Mouse (Mus musculus) hindbrain, embryonic 13.5 days (tissue): ENCODE measurements around the gene Sept9. TPM values are rescaled to one million over a fixed set of nuclear protein-coding genes. Genes with fewer than 3 reads are reported as not detected.

Experiments used
- ATAC-seq: fragments of 200-750 bp; cut with Nextera tagmentation; 2 replicates; pipeline ENCODE4 v1.8.0; 2017; ENCODE audit warnings: moderate TSS enrichment; ENCODE audit not compliant: low FRiP score
- H3K27ac ChIP-seq: fragments of 300-500 bp; sonication (generic); 2 replicates; pipeline ENCODE4 v1.5.1; 2015; ENCODE audit warnings: inconsistent platforms, mild to moderate bottlenecking, moderate library complexity
- H3K27me3 ChIP-seq: fragments of 300-500 bp; sonication (generic); 2 replicates; pipeline ENCODE4 v1.6.1; 2015; ENCODE audit warnings: mild to moderate bottlenecking, inconsistent platforms
- H3K36me3 ChIP-seq: fragments of 300-500 bp; sonication (generic); 2 replicates; pipeline ENCODE4 v1.6.1; 2015; ENCODE audit warnings: mild to moderate bottlenecking, inconsistent platforms
- H3K4me1 ChIP-seq: fragments of 300-500 bp; sonication (generic); replicated peaks from 2 replicates; pipeline ENCODE4 v1.6.1; 2015; ENCODE audit warnings: inconsistent platforms
- H3K4me2 ChIP-seq: fragments of 300-500 bp; sonication (generic); 2 replicates; pipeline ENCODE4 v1.6.1; 2015; ENCODE audit warnings: inconsistent platforms, mild to moderate bottlenecking, moderate library complexity
- H3K4me3 ChIP-seq: fragments of 300-500 bp; sonication (generic); 2 replicates; pipeline ENCODE4 v1.5.1; 2015; ENCODE audit warnings: mild to moderate bottlenecking, inconsistent platforms
- H3K9ac ChIP-seq: fragments of 300-500 bp; sonication (generic); 2 replicates; pipeline ENCODE4 v1.6.1; 2015; ENCODE audit warnings: mild to moderate bottlenecking, inconsistent platforms
- H3K9me3 ChIP-seq: fragments of 300-500 bp; sonication (generic); 2 replicates; pipeline ENCODE4 v1.6.1; 2016; ENCODE audit warnings: inconsistent platforms
- WGBS: fragments of 180-500 bp; shearing (Covaris S2); methylation state at CpG from one replicate; pipeline ENCODE4 v1.1.7; 2015; 5-methylcytosine and 5-hydroxymethylcytosine counted together
- polyA plus RNA-seq: library from polyadenylated mRNA; unstranded; fragments of >200 nt; fragmentation: Nextera tagmentation; extraction: Ambion mirVana; gene quantifications from 2 replicates; pipeline ENCODE4 v1.2.1, GENCODE M21; 2015

Sept9 gene
- polyA plus RNA-seq, 1 experiment from 2014 or later: 117 TPM

DNA sequence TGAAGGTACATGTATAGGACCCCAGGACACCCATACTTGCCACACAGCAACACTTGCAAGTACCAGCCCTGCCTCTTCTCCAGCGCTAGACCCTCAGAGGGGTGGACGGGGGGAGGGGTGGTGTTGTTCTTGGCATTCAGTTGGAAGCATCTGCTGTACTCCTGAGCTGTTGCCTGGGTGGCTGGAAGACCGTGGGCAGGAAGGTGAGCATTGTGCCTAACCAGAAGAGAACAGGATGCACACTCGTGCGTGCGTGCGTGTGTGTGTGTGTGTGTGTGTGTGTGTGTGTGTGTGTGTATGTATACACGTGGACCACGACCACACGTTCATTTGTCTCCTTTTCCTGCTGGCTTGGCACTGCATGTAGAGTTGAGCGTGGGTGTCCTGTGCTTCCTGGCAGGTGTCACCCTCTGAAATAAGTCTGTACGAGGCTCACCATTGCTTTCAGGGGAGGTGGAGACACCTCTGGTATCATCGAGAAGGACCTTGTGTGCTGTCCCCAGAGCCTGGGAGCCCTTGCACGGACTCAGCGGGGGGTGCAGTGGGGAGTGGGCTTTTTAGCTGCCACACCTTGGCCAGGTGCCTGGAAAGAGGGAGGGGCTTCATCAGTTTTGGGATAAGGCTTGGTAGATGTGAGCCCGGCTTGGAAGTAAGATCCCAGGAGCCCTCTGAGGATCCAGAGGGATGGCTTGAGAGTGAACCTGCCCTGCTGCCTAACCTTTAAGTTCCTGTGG, 127.6 kb downstream of the Sept9 start:
- Histone ChIP-seq H3K27ac (0 out of 2 replicates have a peak overlapping the region, but pooled peaks have one; percentile 44), H3K9ac (no peak overlapping the region), H3K4me2 (no peak overlapping the region), H3K9me3 (no peaks in the 10 kb centered on the region), H3K36me3 (no peaks in the 10 kb centered on the region), H3K4me1 (peaks cover 61% of the 10 kb centered on the region), H3K4me3 (no peak overlapping the region), H3K27me3 (no peaks in the 10 kb centered on the region)
- WGBS: 75% methylated on average over 16 of the region's 16 CpGs
- no peak for ATAC-seq

DNA sequence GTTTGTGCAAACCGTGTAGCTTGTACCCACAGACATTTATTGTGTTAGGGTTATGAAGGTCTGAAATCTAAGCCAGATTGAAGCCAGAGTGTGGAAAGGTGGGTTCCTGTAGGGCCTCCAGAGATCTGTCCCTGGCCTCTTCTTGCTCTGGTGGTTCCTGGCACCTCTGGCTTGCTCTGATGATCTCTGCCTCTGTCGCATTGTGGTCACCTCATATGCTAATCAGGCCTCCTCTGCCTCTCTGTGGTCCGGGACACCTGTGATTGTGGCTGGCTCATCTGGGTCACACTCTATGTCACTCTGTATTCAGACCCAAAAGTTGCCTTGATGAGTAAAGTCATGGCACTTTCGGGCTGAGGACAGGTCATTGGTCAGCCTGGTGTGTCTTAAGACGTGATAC, 128.2 kb downstream of the Sept9 start:
- peaks cover 60% of the 10 kb centered on the region for H3K4me1 ChIP-seq

DNA sequence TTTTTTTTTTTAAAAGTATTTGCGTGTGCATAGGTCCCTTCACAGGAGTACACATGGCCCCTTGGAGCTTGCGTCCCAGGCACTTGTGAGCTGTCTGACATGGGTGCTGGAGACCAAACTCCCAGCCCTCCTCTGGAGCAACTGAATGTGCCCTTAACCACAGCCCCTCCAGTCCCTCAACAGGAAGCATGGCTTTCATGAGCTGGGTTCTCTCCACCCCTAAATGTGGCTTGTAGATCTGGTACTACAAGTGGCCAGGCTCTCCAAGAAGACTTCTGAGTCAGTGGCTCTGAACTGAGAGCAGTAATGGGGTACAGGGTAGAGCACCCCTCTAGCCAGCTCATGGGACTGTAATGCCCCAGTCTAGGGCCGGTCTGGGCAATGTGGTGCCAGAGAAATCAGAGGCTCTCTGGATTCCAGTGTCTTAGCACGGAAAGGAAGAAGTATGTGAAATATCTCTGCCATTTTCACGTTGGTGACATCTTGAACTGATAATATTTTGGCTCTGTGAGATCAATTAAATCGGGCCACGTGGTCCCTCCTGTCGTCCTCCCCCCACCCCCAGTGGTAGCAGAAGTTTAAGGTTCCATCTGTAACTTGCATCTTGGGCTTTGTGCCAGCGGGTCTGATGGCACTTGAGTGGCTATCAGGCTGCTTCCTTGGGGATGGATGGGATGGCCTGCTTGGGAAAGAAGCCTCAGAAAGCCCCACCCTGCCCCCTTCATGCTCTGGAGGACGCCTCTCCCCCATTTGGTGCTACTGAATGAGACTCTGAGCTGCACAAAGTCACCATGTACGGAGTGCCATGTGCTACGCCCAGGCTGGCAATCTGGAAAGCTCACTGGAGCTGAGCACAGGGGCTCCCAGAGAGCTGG, 130.9 kb downstream of the Sept9 start:
- 73% methylated on average over 12 of the region's 12 CpGs for WGBS
- Histone ChIP-seq H3K4me1 (peaks cover 76% of the 10 kb centered on the region), H3K27ac (peak overlapping the region; percentile 98), H3K4me3 (no peak overlapping the region), H3K9ac (peak overlapping the region; percentile 96), H3K36me3 (no peaks in the 10 kb centered on the region), H3K4me2 (peak overlapping the region; percentile 67), H3K27me3 (no peaks in the 10 kb centered on the region), H3K9me3 (no peaks in the 10 kb centered on the region)
- no peak for ATAC-seq

More for the DNA sequence above, 128.2 kb downstream of the Sept9 start:
- WGBS: 91% methylated on average over 5 of the region's 5 CpGs
- H3K36me3 ChIP-seq: no peaks in the 10 kb centered on the region
- no peak overlapping the region for H3K9ac ChIP-seq
- no peak overlapping the region for H3K27ac ChIP-seq
- H3K27me3 ChIP-seq: no peaks in the 10 kb centered on the region
- ATAC-seq: no peak
- H3K9me3 ChIP-seq: no peaks in the 10 kb centered on the region
- no peak overlapping the region for H3K4me2 ChIP-seq
- no peak overlapping the region for H3K4me3 ChIP-seq

DNA sequence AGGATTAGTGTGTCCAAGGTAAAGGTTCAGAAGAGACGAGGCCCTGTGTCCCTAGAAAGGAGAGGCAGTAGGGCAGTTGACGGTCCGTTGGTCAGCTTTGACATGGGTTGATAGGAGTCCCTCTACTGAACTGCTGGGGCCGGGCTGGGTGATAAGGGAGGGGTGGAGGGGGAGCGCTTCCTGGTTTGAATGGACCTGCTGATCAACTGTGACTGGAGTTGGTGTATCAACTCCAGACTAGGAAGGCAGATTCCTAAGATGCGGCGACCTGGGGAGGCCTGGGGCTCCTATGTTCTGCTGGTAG, 131.4 kb downstream of the Sept9 start:
- no peaks in the 10 kb centered on the region for H3K36me3 ChIP-seq
- no peak for ATAC-seq
- H3K4me3 ChIP-seq: peak overlapping the region; percentile 65; the same call in 1 of the 2 replicates
- H3K9ac ChIP-seq: peak overlapping the region; percentile 96
- no peaks in the 10 kb centered on the region for H3K27me3 ChIP-seq
- H3K4me1 ChIP-seq: peaks cover 76% of the 10 kb centered on the region
- H3K4me2 ChIP-seq: peak overlapping the region; percentile 67
- WGBS: 16% methylated on average over 7 of the region's 7 CpGs
- peak overlapping the region; percentile 98 for H3K27ac ChIP-seq
- H3K9me3 ChIP-seq: no peaks in the 10 kb centered on the region

DNA sequence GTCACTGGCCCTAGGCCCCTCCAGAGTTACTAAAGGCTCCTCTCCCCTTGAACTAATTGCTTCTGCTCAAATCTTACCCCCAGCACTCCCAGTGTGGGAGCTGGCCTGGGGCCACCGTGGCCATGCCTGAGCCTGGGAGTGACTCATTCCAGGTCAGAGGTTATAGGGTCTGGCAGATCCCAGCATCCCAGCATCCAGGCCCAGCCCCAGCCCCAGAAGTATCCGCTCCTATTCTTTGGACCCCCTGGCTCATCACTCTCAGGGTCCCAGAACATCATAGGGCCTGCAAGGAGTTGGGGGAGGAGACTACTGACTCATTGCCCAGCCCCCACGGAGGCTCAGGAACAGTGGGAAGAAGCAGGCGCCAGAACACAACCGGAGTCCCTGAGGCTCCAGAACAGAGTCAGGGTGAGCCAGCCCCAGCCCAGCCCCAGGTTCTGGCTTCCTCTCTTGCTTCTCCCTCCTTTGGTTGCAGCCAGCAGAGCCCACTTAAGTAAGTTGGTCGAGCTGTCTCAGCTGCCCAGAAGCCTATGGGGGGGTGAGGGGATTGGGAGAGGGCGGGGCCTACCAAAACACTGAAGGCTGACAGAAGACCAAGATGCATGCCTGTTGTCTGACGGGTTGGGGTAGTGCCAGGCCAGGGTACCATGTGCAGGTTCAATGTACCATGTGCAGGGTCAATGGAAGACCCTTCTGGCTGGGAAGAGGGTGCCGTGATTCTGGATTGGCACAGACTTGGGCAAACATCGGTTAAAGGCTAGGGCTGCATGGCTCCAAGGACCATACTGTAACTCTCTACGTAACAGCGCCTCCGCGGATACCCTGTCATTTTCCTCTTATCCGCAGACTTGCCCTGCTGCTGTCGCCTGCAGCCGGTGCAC, 132.1 kb downstream of the Sept9 start:
- Histone ChIP-seq H3K9ac (peak overlapping the region; percentile 96), H3K27me3 (no peaks in the 10 kb centered on the region), H3K4me2 (peak overlapping the region; percentile 67), H3K36me3 (0 out of 2 replicates have a peak, but pooled peaks cover 3% of the 10 kb centered on the region), H3K27ac (peak overlapping the region; percentile 98), H3K4me1 (peaks cover 75% of the 10 kb centered on the region), H3K9me3 (no peaks in the 10 kb centered on the region), H3K4me3 (peak overlapping the region; percentile 65)
- peak; percentile 60 for ATAC-seq
- 2% methylated on average over 17 of the region's 17 CpGs for WGBS

DNA sequence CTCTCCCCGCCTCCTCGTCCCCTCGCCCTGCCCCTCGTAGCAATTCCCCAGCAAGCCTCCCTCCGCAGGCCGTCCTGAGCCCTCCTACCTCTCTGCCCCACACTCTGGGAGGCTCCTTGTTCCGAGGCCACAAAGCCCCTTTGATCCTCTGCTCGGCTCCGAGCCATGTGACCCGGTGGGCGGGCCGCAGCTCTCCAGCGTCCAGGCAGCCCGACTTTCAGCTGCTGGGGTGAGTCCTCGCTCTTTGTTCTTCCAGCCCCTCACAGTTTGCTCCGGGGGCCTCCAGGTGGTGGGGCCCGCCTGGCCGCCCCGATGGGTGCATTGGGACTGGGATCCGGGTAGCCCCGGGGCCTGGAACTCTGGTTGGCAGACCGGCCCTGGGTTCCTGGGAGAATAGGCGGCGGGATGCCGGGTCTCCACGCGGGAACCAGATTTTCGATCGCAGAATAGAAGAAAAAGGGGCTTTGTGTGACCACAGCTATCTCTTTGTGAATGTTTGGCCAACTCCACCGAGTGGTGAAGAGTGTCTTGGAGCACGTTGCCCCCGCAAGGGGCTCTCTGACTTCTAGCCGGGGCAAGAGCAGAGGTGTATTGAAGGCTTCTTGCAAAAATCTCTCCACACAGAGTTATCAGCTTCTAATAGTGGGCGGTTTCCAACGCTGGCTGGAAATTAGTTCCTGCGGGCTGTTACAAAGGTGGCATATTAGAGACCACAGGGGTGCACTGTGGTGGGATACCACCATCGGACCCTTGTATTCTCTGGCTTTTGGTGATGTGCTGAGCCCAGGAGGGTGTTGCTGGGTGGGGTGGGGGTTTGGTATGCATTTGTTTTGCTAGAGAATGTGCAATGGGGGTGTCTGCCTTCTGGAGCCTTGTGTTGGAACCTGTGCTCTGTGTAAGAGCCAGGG, 133.0 kb downstream of the Sept9 start:
- peak; percentile 90 for ATAC-seq
- no peaks in the 10 kb centered on the region for H3K27me3 ChIP-seq
- H3K9me3 ChIP-seq: no peaks in the 10 kb centered on the region
- 0 out of 2 replicates have a peak, but pooled peaks cover 3% of the 10 kb centered on the region for H3K36me3 ChIP-seq
- H3K27ac ChIP-seq: peak overlapping the region; percentile 98
- H3K4me2 ChIP-seq: peak overlapping the region; percentile 67
- under 1% methylated on average over 37 of the region's 37 CpGs for WGBS
- H3K4me3 ChIP-seq: peak overlapping the region; percentile 65
- peak overlapping the region; percentile 96 for H3K9ac ChIP-seq
- H3K4me1 ChIP-seq: peaks cover 72% of the 10 kb centered on the region

DNA sequence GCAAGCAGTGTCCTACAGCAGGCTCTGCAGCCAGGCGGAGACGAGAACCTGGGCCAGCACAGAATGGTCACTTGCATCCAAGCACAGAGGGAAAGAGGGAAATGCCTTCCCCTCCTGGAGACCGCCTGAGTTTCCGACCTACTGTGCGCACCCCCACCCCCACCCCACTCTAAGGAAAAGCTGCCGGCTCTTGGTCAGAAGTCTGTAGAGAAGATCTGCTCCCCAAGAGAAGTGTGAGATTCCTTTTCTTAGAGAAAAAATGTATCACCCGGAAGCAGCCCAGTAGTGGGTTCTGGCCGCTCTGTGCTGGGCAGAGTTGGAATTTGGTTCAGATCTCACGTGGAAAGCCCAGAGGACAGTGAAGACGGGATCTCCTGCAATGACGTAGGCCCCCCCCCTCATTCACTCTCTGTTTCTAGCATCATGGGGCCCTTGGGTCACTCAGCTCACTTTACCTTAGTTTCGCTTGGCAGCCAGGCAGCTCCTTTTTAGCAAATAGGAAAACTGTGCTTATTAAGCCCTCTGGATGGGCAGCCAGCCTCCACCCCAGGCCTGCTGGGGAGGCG, 133.8 kb downstream of the Sept9 start:
- no peaks in the 10 kb centered on the region for H3K27me3 ChIP-seq
- peak overlapping the region; percentile 98 for H3K27ac ChIP-seq
- peaks cover 77% of the 10 kb centered on the region for H3K4me1 ChIP-seq
- no peaks in the 10 kb centered on the region for H3K9me3 ChIP-seq
- no peak for ATAC-seq
- H3K9ac ChIP-seq: peak overlapping the region; percentile 96
- 0 out of 2 replicates have a peak, but pooled peaks cover 3% of the 10 kb centered on the region for H3K36me3 ChIP-seq
- peak overlapping the region; percentile 67 for H3K4me2 ChIP-seq
- H3K4me3 ChIP-seq: peak overlapping the region; percentile 65
- 12% methylated on average over 13 of the region's 13 CpGs for WGBS

DNA sequence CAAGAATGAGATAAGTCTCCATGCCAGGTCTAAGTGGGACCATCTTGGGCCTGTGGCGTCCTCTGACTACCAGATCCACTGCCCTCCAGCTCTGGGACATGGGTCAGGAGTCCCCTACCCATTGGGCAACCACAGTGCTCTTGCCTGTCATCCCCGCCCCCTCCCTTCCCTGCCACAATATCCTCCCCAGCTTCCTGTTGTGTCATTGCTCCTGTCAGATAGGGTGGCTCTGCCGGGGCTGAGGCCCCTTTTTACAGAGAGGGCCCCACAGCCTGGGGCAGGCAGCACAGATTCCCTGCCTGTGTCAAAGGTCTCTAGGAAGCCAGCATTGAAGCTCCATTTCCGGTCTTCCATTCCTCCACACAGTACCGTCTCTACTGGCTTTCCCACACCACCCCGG, 134.6 kb downstream of the Sept9 start:
- Histone ChIP-seq H3K27ac (peak overlapping the region; percentile 98), H3K36me3 (peaks cover 8% of the 10 kb centered on the region; the same call in 1 of the 2 replicates), H3K9me3 (no peaks in the 10 kb centered on the region), H3K27me3 (no peaks in the 10 kb centered on the region), H3K4me1 (peaks cover 85% of the 10 kb centered on the region), H3K4me3 (peak overlapping the region; percentile 65), H3K4me2 (peak overlapping the region; percentile 67), H3K9ac (peak overlapping the region; percentile 96)
- no peak for ATAC-seq
- 47% methylated on average over 6 of the region's 6 CpGs for WGBS

DNA sequence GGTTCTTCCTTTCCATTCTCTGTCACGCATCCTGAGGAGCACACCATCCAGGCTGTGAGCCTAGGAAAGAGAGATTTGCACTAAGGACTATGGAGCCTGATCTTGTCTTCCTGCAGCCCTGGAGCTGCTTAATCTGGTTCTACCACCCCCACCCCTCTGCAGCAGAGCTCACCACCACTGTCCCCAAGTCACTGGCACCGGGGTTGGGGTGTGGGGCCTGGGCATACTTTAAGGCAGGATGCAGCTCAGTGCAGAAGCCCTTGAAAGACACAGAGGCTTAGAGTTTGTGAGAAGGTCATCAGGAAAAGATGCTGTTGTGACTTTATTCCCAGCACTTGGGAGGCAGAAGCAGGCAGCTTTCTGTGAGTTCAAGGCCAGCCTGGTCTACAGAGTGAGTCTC, 135.7 kb downstream of the Sept9 start:
- Histone ChIP-seq H3K4me2 (peak overlapping the region; percentile 67), H3K9ac (peak overlapping the region; percentile 96), H3K27me3 (no peaks in the 10 kb centered on the region), H3K36me3 (peaks cover 8% of the 10 kb centered on the region; the same call in 1 of the 2 replicates), H3K9me3 (no peaks in the 10 kb centered on the region), H3K4me3 (no peak overlapping the region), H3K4me1 (peaks cover 94% of the 10 kb centered on the region), H3K27ac (peak overlapping the region; percentile 98)
- WGBS: 98% methylated on average over 2 of the region's 2 CpGs
- no peak for ATAC-seq

DNA sequence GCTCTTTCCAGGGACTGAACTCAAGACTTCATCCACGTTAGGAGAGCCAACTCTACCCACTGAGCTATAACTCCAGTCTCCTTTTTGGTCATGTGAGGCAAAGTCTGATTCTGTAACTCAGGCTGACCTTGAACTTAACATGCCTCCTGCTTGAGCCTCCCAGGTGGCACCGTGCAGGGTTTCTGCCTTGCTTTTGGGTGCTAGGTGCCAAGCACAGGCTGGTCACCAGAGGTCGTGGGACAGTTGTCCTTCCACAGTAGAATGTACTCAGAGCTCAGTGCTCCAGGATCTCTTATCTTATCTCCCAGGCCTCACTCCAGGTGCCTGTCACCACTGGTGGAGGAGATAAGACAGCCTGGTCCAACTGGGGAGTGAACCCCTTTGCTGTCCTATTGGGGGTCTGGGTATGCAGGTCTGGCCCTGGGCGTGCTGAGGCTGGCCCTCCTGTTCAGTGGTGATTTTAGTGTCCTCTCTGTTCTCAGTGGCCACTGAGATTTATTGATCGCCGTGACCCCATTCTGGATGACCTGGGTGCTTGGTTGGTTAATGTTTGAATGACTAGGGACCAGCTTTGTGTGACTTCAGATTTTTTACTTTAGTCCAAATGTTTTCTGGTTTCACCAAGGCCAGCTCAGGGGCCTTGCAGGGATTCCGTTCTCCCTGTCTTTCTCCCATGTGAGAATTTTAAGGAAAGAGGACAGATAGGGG, 136.8 kb downstream of the Sept9 start:
- Histone ChIP-seq H3K27ac (no peak overlapping the region), H3K36me3 (peaks cover 8% of the 10 kb centered on the region; the same call in 1 of the 2 replicates), H3K4me1 (peaks cover 94% of the 10 kb centered on the region), H3K27me3 (no peaks in the 10 kb centered on the region), H3K9ac (no peak overlapping the region), H3K4me3 (no peak overlapping the region), H3K4me2 (no peak overlapping the region), H3K9me3 (no peaks in the 10 kb centered on the region)
- ATAC-seq: no peak
- 82% methylated on average over 7 of the region's 7 CpGs for WGBS
